In genomic region chr14:26639961-26640360, GRCm38 (mm10) we compare ENCODE assay signal across 7 mouse cellular contexts. TPM values are rescaled to one million over a fixed set of nuclear protein-coding genes. Genes with fewer than 3 reads are reported as not detected.
DNase-seq lines count a peak whose midpoint lies in the region; ATAC-seq and TF ChIP-seq lines count a peak whose summit lies in the region.

No protein-coding gene starts in this region.

- ATAC-seq in intestine, embryonic 14.5 days (replicated peaks; ENCODE audit: low FRiP score, low TSS enrichment, low read depth): no peak
- ATAC-seq in lung, postnatal 0 days: no peak
- ATAC-seq in megakaryocyte progenitor cell, adult 5-6 weeks (replicated peaks; ENCODE audit: poor library complexity): no peak

- no peaks in the 10 kb centered on the region for H3K9me3 ChIP-seq in intestine, embryonic 14.5 days (ENCODE audit: control insufficient read depth, low read length)
- no peaks in the 10 kb centered on the region for H3K9me3 ChIP-seq in lung, postnatal 0 days (ENCODE audit: low read length)

- peak overlapping the region; percentile 98 for H3K9ac ChIP-seq in intestine, embryonic 14.5 days (ENCODE audit: low read length)
- peak overlapping the region; percentile 96; the same call in 1 of the 2 replicates for H3K9ac ChIP-seq in lung, postnatal 0 days (replicated peaks; ENCODE audit: low read depth)

- WGBS in intestine, embryonic 14.5 days: 29% methylated on average over 2 of the region's 2 CpGs
- 33% methylated on average over 2 of the region's 2 CpGs for WGBS in lung, postnatal 0 days

- peak overlapping the region; percentile 92 for H3K4me3 ChIP-seq in intestine, embryonic 14.5 days (ENCODE audit: low read depth, low read length)
- H3K4me3 ChIP-seq in lung, postnatal 0 days (ENCODE audit: low read depth, low read length): peak overlapping the region; percentile 99

- TF ChIP-seq EP300 in lung, postnatal 0 days (IDR thresholded peaks at IDR 0.05): no peak

- H3K36me3 ChIP-seq in intestine, embryonic 14.5 days (ENCODE audit: control insufficient read depth, insufficient read depth, low read length): no peaks in the 10 kb centered on the region
- no peaks in the 10 kb centered on the region for H3K36me3 ChIP-seq in lung, postnatal 0 days (ENCODE audit: insufficient read depth, low read length)

- no peaks in the 10 kb centered on the region for H3K27me3 ChIP-seq in intestine, embryonic 14.5 days (replicated peaks; ENCODE audit: control insufficient read depth, insufficient read depth, low read length)
- no peaks in the 10 kb centered on the region for H3K27me3 ChIP-seq in lung, postnatal 0 days (replicated peaks; ENCODE audit: insufficient read depth, low read length)

- H3K4me2 ChIP-seq in intestine, embryonic 14.5 days (ENCODE audit: low read length): peak overlapping the region; percentile 92
- H3K4me2 ChIP-seq in lung, postnatal 0 days (replicated peaks; ENCODE audit: low read depth, low read length): peak overlapping the region; percentile 75

- H3K4me1 ChIP-seq in intestine, embryonic 14.5 days (replicated peaks; ENCODE audit: control insufficient read depth, insufficient read depth, low read length): peaks cover 22% of the 10 kb centered on the region
- H3K4me1 ChIP-seq in lung, postnatal 0 days (ENCODE audit: insufficient read depth, low read depth, low read length): peaks cover 9% of the 10 kb centered on the region; the same call in 1 of the 2 replicates

- DNase-seq in thymus, postnatal 0 days (ENCODE audit: low spot score): peak; percentile 31
- DNase-seq in thymus, postnatal 4 days: no peak
- peak; percentile 55 to 57 for DNase-seq in cerebellum, postnatal 14 days
- DNase-seq in intestine, embryonic 14.5 days (ENCODE audit: low spot score): no peak
- peak; percentile 41 for DNase-seq in lung, postnatal 0 days (ENCODE audit: low spot score)
- no peak for DNase-seq in right cerebral cortex, postnatal 4 days

- no peak overlapping the region for H3K27ac ChIP-seq in intestine, embryonic 14.5 days (ENCODE audit: low read depth)
- peak overlapping the region; percentile 99; the same call in 1 of the 2 replicates for H3K27ac ChIP-seq in lung, postnatal 0 days (ENCODE audit: low read length)

- peak; percentile 55 for TF ChIP-seq CTCF in lung, postnatal 0 days (IDR thresholded peaks at IDR 0.05)

RNA-seq across cellular contexts. Expression of gene Arf4, which starts 2.1 kb away (rescaled TPM):
- 257 and 289 TPM in 2 replicates for polyA plus RNA-seq in thymus, postnatal 0 days (2015; fragmentation: Nextera tagmentation; extraction: Ambion mirVana)
- 579 and 583 TPM in 2 replicates for polyA plus RNA-seq in intestine, embryonic 14.5 days (2014; fragmentation: Nextera tagmentation; extraction: Ambion mirVana)
- 347 and 352 TPM in 2 replicates for polyA plus RNA-seq in lung, postnatal 0 days (2015; fragmentation: Nextera tagmentation; extraction: Ambion mirVana)
- total RNA-seq in megakaryocyte progenitor cell, adult 5-6 weeks (2015): 361 and 398 TPM in 2 replicates
- 88.2 and 105 TPM in 2 replicates for total RNA-seq in megakaryocyte progenitor cell, adult 5-6 weeks (2017)

RNA-seq across cellular contexts. Expression of gene Pde12, which starts 29.7 kb away (rescaled TPM):
- polyA plus RNA-seq in thymus, postnatal 0 days (2015; fragmentation: Nextera tagmentation; extraction: Ambion mirVana): 14.3 and 15.9 TPM in 2 replicates
- 11.3 and 11.7 TPM in 2 replicates for polyA plus RNA-seq in intestine, embryonic 14.5 days (2014; fragmentation: Nextera tagmentation; extraction: Ambion mirVana)
- 5.4 and 5.5 TPM in 2 replicates for polyA plus RNA-seq in lung, postnatal 0 days (2015; fragmentation: Nextera tagmentation; extraction: Ambion mirVana)
- total RNA-seq in megakaryocyte progenitor cell, adult 5-6 weeks (2015): 15.4 and 15.8 TPM in 2 replicates
- 12.3 and 13.6 TPM in 2 replicates for total RNA-seq in megakaryocyte progenitor cell, adult 5-6 weeks (2017)

RNA-seq across cellular contexts. Expression of gene Dnah12, which starts 53.1 kb away (rescaled TPM):
- 0.06 and 0.16 TPM in 2 replicates for polyA plus RNA-seq in thymus, postnatal 0 days (2015; fragmentation: Nextera tagmentation; extraction: Ambion mirVana)
- 0.12 and 0.31 TPM in 2 replicates for polyA plus RNA-seq in intestine, embryonic 14.5 days (2014; fragmentation: Nextera tagmentation; extraction: Ambion mirVana)
- 1.6 and 2.1 TPM in 2 replicates for polyA plus RNA-seq in lung, postnatal 0 days (2015; fragmentation: Nextera tagmentation; extraction: Ambion mirVana)
- 0.49 and 0.64 TPM in 2 replicates for total RNA-seq in megakaryocyte progenitor cell, adult 5-6 weeks (2015)
- 0.21 and 0.47 TPM in 2 replicates for total RNA-seq in megakaryocyte progenitor cell, adult 5-6 weeks (2017)

Comparison
In these comparisons a context has a peak if more than half of its experiments do, and no peak if none do; other contexts are left out.
1. DNase-seq: peak in thymus, postnatal 0 days (single experiment), cerebellum, postnatal 14 days (2 of 2) and lung, postnatal 0 days (single experiment); none in thymus, postnatal 4 days (single experiment), intestine, embryonic 14.5 days (single experiment) and right cerebral cortex, postnatal 4 days (single experiment).